Mouse (Mus musculus): ENCODE measurements at regions not wholly inside any gene's neighbourhood (a gene's known extent, or its start where the extent isn't known, plus 50 kb on each side); places are given as distances from the start of the nearest gene placed in this dataset.
A peak's percentile ranks its signal among the peaks of the same experiment; 100 is the strongest.

DNA sequence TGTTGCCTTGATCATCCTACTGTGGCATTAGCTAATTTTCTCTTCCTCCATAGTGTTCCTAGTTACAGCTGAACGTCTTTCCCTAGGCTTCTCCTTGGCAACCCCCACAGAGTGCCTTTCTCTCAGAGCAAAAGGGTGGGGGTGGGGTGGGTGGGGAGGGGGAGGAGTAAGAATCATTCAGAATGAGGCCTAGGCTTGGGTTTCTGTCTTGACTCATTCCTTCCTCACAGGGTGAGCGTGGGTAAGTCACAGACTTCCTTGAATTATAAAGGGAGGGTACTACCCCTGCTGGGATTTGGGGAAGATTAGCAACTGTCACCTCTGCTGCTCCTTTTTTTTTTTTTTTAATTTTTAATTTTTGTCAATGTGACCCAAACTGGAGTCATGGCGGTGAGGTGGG is 114.5 kb downstream of the Dhx35 start:
- DNase-seq = no peak

- DNase-seq = no peak
These were observed 115.7 kb downstream of the Dhx35 start for GRCm38 (mm10) chr2:158910325-158910724.

GRCm38 (mm10) chr2:158911191-158911590 is 116.6 kb downstream of the Dhx35 start:
- DNase-seq = no peak

- peak; percentile 66 for DNase-seq
These were observed 118.1 kb downstream of the Dhx35 start for GRCm38 (mm10) chr2:158912631-158913258.

GRCm38 (mm10) chr2:158917398-158917797 is 122.8 kb downstream of the Dhx35 start:
- no peak for DNase-seq

DNA sequence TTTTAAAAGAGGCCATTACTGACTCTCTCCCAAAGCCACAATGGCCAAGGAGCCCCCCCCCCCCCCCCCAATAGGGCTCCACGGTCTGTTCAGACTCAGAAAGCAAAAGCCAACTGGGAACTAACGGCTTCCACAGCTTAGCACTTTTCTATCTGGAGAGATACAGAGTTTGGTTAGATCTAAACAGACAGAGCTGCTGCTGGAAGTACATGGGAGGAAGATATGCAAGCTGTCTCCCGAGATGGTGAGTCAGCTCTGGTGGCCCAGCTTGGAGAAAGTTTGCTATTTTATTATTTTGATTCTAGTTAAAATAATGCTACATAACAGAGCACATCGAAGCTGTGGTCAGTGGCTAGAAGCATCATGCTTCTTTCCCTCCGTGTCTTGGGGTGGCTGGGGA is 123.7 kb downstream of the Dhx35 start:
- DNase-seq = no peak

DNA sequence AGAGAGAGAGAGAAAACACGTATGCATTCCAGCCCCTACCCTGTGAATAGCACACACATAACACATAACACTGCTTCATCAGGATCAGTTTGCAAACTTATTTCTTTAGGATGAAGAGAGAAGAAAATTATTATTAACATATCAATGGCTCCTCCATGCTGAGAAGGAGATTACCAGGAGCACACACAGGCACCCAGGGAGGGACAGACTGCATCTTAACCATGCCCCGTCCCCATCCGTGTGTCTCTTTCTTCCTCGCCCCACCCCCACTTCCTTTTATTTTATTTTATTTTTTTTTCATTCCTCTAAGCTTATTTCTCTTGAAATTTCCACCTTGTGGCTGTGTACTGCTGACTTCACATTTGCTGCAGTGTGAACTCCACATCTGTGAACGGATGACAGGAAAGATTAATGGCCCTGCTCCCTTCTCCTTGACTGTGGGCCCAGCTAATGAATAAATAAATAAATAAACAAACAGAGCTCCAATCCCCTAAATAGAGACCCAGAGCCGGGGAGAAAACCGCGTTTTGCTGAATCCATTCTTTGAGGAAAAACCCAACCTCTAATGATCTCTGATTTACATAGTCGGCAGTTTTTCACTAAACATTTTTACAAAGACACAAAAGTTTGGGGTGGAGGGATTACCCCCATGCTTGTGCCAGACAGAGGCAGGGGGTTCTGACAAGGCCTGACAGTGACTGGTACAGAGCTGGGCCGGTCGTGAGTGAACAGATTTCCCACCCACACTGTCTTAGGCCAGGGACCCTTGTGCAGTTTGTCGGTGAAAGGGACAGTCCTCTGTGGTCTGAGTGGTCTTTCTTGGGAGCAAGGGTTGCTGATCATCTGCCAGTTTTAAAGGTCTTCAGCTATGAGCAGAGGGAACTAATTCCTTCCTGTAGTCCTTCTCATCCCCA is 127.0 kb downstream of the Dhx35 start:
- DNase-seq = no peak

DNA sequence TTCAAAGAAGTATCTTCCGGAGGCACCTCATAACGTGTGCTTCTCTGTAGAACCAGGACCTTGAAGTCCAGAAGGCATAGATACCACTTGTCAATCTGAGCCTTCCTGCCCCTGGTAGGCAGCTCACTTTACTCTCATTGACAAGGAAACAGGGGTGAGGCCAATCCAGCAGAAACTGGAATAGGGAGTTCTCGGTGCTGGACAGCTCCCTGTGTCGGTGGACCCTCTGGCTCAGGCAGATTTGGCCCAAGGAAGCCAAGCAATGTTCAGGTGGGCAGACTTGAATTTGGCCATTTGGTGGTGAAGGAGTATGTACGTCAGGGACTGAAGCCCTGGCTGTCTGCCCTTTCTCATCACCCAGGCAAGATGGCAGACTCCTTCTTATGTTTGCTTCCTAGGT is 128.2 kb downstream of the Dhx35 start:
- DNase-seq = no peak

GRCm38 (mm10) chr2:158929507-158929906 is 134.9 kb downstream of the Dhx35 start:
- DNase-seq = no peak

GRCm38 (mm10) chr2:158937948-158938565 is 143.4 kb downstream of the Dhx35 start:
- no peak for DNase-seq

GRCm38 (mm10) chr2:158949418-158949817 is 154.8 kb downstream of the Dhx35 start:
- no peak for DNase-seq

- DNase-seq = no peak
These were observed 156.5 kb downstream of the Dhx35 start for GRCm38 (mm10) chr2:158951061-158951460.

DNA sequence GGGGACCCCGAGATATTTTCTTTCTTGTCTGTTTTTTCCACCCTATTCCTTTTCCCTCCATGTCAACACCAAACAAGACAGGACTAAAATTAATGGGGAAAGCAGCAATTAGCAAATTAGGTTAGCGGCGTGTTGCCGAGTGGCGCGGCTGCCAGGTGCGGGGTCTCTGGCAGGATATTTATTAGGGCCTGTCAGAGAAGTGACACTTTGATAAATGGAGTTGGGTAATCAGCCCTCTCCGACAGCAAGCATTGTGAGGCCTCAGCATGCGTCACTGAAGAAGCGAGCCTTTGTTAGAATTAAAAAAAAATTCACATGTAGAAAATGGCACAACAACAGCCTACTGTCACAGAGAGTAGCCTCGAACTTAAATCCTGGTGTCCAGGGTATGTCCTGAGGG is 162.3 kb downstream of the Dhx35 start:
- DNase-seq = no peak

DNA sequence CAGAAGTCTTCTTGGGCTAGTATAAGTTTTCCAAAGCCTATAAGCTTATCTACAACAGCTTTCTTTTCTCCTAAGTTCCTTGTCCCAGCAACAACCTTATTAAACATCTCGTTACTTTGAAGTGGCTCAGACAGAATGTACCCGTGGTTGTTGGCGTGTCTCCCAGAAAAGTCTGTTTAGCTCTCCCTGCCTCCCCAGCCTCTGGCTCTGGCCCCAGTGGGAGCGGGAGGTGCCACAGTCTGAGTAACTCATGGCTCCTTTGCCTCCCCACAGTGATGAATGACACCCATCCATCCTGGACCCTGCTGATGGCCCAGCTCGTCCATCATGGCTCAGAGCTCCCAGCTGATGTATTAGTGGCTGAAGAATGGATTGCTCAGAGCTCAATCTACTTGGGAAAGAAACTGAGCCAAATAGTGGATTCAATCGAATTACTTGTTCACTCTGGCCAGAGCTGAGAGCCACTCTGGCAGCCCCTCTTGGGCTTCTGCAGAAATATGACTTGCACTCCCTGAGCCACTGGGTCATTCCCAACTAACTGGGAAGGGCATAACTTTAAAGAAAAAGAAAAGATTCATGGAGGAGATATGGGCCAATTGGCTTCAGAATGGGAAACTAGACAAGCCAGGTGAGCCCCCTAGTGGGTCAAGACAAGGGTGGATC is 170.5 kb downstream of the Dhx35 start:
- DNase-seq = no peak

DNA sequence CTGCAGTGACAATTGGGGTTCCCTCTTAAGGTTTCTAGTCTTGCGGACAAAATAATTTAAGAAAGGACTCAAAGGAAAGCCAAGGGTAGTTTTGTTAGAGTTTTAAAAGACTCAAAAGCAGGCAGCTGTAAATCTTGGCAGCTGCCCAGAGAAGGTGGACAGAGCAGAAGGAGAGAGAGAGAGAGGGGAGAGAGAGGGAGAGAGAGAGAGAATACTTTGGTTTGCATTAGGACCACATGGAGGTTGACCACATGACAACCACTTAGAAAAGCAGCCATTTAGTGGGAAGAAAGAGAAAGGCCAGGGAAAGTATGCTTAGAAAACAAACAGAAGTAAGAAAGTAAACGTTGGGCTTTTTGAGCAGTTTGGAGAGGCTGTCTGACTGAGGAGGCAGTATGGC is 177.6 kb downstream of the Dhx35 start:
- DNase-seq = no peak

DNA sequence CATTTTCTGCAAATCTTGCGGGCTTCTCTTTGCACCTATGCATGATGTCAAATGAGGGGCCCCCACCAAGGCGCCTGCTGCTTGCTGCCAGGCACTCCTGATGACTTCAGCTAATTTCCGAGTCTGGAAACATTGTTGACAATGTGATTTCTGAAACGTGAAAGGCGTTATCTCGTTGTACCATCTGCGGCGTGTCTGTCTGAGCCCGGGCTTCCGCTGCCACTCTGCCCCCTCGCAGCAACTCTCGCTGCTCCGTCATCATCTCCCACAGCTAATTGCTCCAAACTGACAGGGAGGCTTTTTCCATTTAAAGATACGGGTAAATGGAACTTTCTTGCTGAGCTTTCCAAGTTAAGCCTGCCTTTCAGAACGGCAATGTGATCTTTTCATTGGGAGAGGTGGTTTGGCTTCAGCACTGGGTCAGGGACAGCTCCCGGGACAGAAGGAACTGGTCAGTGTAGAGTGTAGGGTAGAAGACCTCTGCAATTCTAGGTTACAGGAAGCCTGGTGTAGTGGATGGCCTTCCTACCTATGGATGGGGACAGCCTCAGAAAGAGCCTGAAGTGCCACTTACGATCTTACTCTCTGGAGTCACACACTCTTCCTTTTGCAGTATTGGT is 191.0 kb downstream of the Dhx35 start:
- no peak for DNase-seq

- DNase-seq = no peak
These were observed 208.0 kb downstream of the Dhx35 start for GRCm38 (mm10) chr2:159002481-159003186.

GRCm38 (mm10) chr2:159003187-159003497 is 208.5 kb downstream of the Dhx35 start:
- no peak for DNase-seq

GRCm38 (mm10) chr2:159004417-159004816 is 209.8 kb downstream of the Dhx35 start:
- DNase-seq = no peak

- DNase-seq = no peak
These were observed 218.1 kb downstream of the Dhx35 start for GRCm38 (mm10) chr2:159012725-159013124.

DNA sequence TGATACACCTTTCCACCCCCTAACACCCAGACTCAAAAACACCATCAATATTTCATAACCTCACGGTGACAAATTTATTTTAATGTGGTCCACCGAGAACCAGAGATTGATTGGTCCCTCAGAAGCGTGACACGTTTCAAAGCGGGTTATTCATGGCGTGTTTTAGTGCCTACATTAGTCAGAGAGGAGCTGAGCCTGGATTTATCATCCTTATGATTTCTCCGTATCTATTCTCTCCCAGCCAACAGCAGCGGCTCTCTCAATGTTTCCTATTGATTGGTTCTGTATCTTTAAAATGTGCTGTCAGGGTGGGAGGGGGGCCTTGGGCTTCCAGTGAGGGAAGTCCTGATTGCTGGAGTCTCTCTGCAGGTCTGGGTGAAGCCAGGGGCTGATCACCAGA is 219.9 kb downstream of the Dhx35 start:
- DNase-seq = no peak

DNA sequence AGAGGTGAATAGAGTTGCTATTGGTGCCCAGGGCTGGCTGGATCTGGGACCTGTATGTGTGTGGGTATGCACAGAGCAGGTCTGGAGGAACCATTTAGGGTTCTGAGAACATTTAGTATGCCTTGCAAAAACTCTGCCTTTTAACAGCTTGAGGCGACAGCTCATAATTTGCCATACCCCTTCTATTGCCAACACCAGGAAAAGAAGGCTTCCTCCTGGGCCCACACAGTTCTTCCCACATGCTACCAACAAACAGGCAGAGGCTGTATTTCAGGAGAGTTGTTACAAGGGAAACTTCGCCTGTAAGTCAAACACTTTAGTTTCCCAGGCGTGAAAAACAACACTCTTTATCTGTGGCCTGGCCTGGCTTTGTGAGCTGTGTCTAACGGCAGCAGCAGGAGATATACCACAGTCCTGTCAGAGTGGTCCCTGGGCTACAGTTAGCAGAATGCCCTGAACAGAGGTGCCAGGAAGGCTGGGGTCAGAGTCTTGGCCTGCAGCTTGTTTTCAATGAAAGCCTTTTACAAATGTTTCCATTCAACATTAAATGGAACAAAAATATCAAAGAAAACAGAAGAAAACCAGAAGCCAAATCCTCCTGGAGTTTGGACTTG is 225.4 kb downstream of the Dhx35 start:
- no peak for DNase-seq

All from thymus, postnatal 4 days (tissue).